Mouse (Mus musculus): Measurements from ENCODE around the gene Pdk1. TPM values are rescaled to one million over a fixed set of nuclear protein-coding genes. Genes with fewer than 3 reads are reported as not detected.

Gene Pdk1
- 100 to 1,000 TPM; 100 to 102 TPM for total RNA-seq (2023)

GRCm38 (mm10) chr2:71872801-71873443 is at the start of gene Pdk1:
TSS of gene Pdk1 (plus strand) at chr2:71873224.

Other genes starting within 250 kb of the Pdk1 start
- gene Itga6, start 127.6 kb upstream of the Pdk1 start, total RNA-seq (2023), result 100 to 1,000 TPM; 166 to 189 TPM
- 100 to 1,000 TPM in 1 of 2 experiments, 10 to 100 TPM in 1; 94.1 to 132 TPM for gene Rapgef4, start 108.0 kb downstream of the Pdk1 start, total RNA-seq (2023)

Measured in T-cell, adult 66 days (primary cell).